Mouse (Mus musculus) limb, embryonic 11.5 days (tissue): ENCODE measurements at regions not wholly inside any gene's neighbourhood (a gene's known extent, or its start where the extent isn't known, plus 50 kb on each side); places are given as distances from the start of the nearest gene placed in this dataset.

ENCODE experiments used
- ATAC-seq: fragments of 200-750 bp; cut with Nextera tagmentation; 2 replicates; pipeline ENCODE4 v1.8.0; 2017; ENCODE audit warnings: low read depth; ENCODE audit not compliant: insufficient number of reproducible peaks, low FRiP score, low TSS enrichment
- DNase-seq: peaks from one replicate; pipeline ENCODE4 v3.0.0-alpha.2; 2015; ENCODE audit warnings: low spot score
- H3K27ac ChIP-seq: fragments of 300-500 bp; sonication (generic); replicated peaks from 2 replicates; pipeline ENCODE4 v1.5.1; 2014; ENCODE audit warnings: low read depth, mild to moderate bottlenecking, low read length
- H3K27me3 ChIP-seq: fragments of 300-500 bp; sonication (generic); 2 replicates; pipeline ENCODE4 v1.6.1; 2014; ENCODE audit warnings: mild to moderate bottlenecking, low read length, mixed read lengths; ENCODE audit not compliant: control insufficient read depth, insufficient read depth
- H3K36me3 ChIP-seq: fragments of 300-500 bp; sonication (generic); 2 replicates; pipeline ENCODE4 v1.6.1; 2014; ENCODE audit warnings: mild to moderate bottlenecking, low read length, moderate library complexity, mixed read lengths; ENCODE audit not compliant: control insufficient read depth, insufficient read depth
- H3K4me1 ChIP-seq: fragments of 300-500 bp; sonication (generic); 2 replicates; pipeline ENCODE4 v1.6.1; 2014; ENCODE audit warnings: low read length, mixed read lengths; ENCODE audit not compliant: control insufficient read depth, insufficient read depth
- H3K4me2 ChIP-seq: fragments of 300-500 bp; sonication (generic); 2 replicates; pipeline ENCODE4 v1.6.1; 2014; ENCODE audit warnings: low read depth, mild to moderate bottlenecking, moderate library complexity; ENCODE audit not compliant: severe bottlenecking
- H3K4me3 ChIP-seq: fragments of 300-500 bp; sonication (generic); 2 replicates; pipeline ENCODE4 v1.5.1; 2014; ENCODE audit warnings: low read depth, low read length
- H3K9ac ChIP-seq: fragments of 300-500 bp; sonication (generic); 2 replicates; pipeline ENCODE4 v1.6.1; 2014; ENCODE audit warnings: mild to moderate bottlenecking, low read length
- H3K9me3 ChIP-seq: fragments of 300-500 bp; sonication (generic); 2 replicates; pipeline ENCODE4 v1.6.1; 2016; ENCODE audit warnings: low read length; ENCODE audit not compliant: control insufficient read depth
- WGBS: fragments of 180-500 bp; shearing (Covaris S2); extraction: QIAGEN DNeasy Blood & Tissue Kit; methylation state at CpG from one replicate; pipeline ENCODE4 v1.1.7; 2014; 5-methylcytosine and 5-hydroxymethylcytosine counted together

DNA sequence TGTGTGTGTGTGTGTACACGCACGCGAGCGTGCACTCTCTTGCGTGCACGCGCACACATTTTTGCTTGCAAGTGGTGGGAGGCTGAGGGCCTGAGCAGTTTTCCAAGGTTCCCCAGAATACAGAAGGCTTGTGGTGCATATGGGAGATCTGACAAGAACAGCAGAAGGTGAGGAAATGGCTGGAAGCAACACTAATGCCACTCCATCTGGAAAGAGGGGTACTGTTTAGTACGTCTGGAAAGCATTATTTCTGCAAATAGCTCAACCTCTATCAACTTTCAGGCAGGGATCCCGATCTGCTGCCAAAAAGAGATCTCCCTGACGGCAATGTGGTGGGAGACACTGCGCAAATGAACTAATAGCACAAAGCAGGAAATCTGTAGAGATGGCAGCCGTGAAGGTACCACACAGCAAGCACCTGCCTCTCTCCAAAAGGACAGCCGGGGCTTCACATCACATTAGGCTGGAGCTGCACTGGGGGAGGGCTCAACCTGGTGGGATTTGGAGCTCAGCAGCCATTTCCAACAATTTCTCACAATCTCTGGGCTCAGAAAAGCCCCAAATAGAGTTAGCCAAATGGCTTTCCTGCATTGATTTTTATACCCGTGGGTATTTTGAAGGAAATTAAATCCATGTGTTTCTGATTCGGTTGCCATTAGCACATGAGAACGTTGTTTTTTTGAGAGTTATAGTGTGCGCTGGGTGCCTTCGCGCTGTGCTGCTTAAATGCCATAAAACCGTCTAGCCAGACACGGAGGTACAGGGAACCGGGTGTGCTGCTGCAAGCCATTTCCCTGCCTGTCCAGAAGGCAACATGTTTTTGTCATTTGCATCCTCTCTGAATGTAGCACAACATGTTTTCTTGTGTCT is 780.6 kb upstream of the Car8 start:
- peak; percentile 79 for ATAC-seq

DNA sequence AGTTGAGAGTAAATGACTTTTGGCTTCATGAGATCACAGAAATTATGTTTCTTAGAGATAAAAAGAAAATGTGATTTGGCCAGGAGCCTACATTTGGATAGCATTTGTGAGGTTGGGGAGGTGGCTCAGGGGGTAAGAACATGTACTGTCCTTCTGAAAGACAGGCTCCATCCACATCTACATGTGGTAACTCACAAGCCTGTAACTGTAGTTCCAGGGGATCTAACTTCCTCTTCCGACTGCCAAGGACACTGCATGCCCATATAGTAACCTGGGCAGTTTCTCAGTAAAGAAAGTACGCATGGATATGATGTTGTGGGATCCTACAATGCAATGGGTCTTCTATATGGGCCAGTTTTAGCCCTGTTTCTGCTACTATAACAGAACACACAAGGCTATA is 779.4 kb upstream of the Car8 start:
- Histone ChIP-seq H3K9me3 (no peaks in the 10 kb centered on the region), H3K4me2 (no peak overlapping the region), H3K4me1 (peaks cover 20% of the 10 kb centered on the region), H3K27ac (no peak overlapping the region), H3K27me3 (no peaks in the 10 kb centered on the region), H3K36me3 (no peaks in the 10 kb centered on the region), H3K9ac (no peak overlapping the region), H3K4me3 (no peak overlapping the region)
- DNase-seq (no peak), ATAC-seq (no peak)
- 86% methylated on average over 2 of the region's 2 CpGs for WGBS

More for the DNA sequence above, 780.6 kb upstream of the Car8 start:
- peak; percentile 66 for DNase-seq
- peaks cover 20% of the 10 kb centered on the region for H3K4me1 ChIP-seq
- H3K4me3 ChIP-seq, result no peak overlapping the region
- no peaks in the 10 kb centered on the region for H3K36me3 ChIP-seq
- 0 out of 2 replicates have a peak, but pooled peaks cover 3% of the 10 kb centered on the region for H3K27me3 ChIP-seq
- H3K9me3 ChIP-seq, result no peaks in the 10 kb centered on the region
- H3K4me2 ChIP-seq, result no peak overlapping the region
- 34% methylated on average over 22 of the region's 22 CpGs for WGBS
- H3K27ac ChIP-seq, result no peak overlapping the region
- H3K9ac ChIP-seq, result no peak overlapping the region

- peaks cover 4% of the 10 kb centered on the region; the same call in 1 of the 2 replicates for H3K27me3 ChIP-seq
Observed at GRCm38 (mm10) chr4:9016504-9017040, 777.7 kb upstream of the Car8 start.

DNA sequence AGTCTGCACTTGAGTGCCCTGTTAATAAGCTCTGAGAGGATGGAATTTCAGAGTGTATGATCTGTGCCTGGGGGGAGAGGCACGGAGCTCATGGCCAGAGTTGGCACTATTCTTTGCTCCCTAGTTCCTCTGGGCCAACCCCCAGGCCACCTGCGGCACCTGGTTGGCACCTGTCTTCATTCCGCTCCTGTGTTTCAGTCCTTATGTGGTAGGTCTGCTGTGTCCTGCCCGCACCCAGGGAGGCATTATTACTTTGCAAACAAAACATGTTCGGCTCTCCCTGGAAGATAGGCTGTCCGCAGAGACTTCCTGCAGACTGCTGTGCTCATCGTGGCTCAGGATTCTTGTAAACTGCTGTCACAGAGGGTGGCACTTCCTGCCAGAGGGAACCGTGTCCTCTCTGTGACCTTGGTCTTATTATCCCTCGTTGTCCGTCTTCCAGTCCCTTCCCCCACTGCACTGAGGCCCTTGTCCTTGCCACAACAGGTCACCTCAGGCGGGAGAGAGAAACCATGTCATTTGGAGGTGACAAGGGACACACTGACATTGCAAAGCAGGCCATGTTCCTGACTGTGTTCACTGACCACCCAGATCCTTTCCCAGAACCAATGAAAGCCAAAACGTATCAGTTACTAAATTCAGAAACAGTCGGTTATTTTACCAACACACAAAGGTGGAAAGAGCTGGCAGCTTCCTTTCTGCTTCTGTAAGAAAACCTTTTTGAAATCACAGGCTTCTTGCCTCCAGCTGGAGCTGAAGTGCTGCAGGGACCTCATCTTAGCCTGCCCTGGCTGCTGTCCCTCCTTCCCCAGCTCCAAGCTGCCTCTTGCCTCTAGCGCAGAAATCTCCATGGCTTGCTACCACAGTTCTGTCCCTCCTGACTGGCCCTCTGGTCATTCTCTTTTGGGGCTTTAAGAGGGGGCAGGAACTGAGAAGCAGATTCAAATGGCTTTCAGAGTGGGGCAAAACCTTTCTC is 777.0 kb upstream of the Car8 start:
- no peak overlapping the region for H3K4me2 ChIP-seq
- peaks cover 22% of the 10 kb centered on the region for H3K4me1 ChIP-seq
- H3K36me3 ChIP-seq, result no peaks in the 10 kb centered on the region
- H3K27me3 ChIP-seq, result peaks cover 4% of the 10 kb centered on the region; the same call in 1 of the 2 replicates
- 17% methylated on average over 14 of the region's 14 CpGs for WGBS
- DNase-seq, result no peak
- H3K4me3 ChIP-seq, result no peak overlapping the region
- H3K27ac ChIP-seq, result no peak overlapping the region
- no peak overlapping the region for H3K9ac ChIP-seq
- ATAC-seq, result no peak
- no peaks in the 10 kb centered on the region for H3K9me3 ChIP-seq

More at GRCm38 (mm10) chr4:9016504-9017040, 777.7 kb upstream of the Car8 start:
- no peak overlapping the region for H3K4me2 ChIP-seq
- no peak for ATAC-seq
- no peak for DNase-seq
- no peaks in the 10 kb centered on the region for H3K36me3 ChIP-seq
- no peak overlapping the region for H3K4me3 ChIP-seq
- WGBS, result 81% methylated on average over 9 of the region's 9 CpGs
- H3K4me1 ChIP-seq, result peaks cover 20% of the 10 kb centered on the region
- H3K9ac ChIP-seq, result no peak overlapping the region
- H3K27ac ChIP-seq, result no peak overlapping the region
- no peaks in the 10 kb centered on the region for H3K9me3 ChIP-seq

GRCm38 (mm10) chr4:9014986-9015385 is 776.1 kb upstream of the Car8 start:
- peaks cover 4% of the 10 kb centered on the region; the same call in 1 of the 2 replicates for H3K27me3 ChIP-seq
- no peak overlapping the region for H3K4me2 ChIP-seq
- peaks cover 20% of the 10 kb centered on the region for H3K4me1 ChIP-seq
- 49% methylated on average over 4 of the region's 4 CpGs for WGBS
- DNase-seq (no peak), ATAC-seq (no peak)
- H3K4me3 ChIP-seq, result no peak overlapping the region
- H3K9ac ChIP-seq, result no peak overlapping the region
- H3K27ac ChIP-seq, result no peak overlapping the region
- no peaks in the 10 kb centered on the region for H3K36me3 ChIP-seq
- no peaks in the 10 kb centered on the region for H3K9me3 ChIP-seq

- 76% methylated on average over 9 of the region's 9 CpGs for WGBS
- Histone ChIP-seq H3K9ac (no peak overlapping the region), H3K27me3 (peaks cover 4% of the 10 kb centered on the region; the same call in 1 of the 2 replicates), H3K27ac (no peak overlapping the region), H3K36me3 (no peaks in the 10 kb centered on the region), H3K4me1 (peaks cover 14% of the 10 kb centered on the region), H3K9me3 (no peaks in the 10 kb centered on the region), H3K4me2 (no peak overlapping the region), H3K4me3 (no peak overlapping the region)
- DNase-seq (no peak), ATAC-seq (no peak)
Observed at GRCm38 (mm10) chr4:9012787-9013186, 773.9 kb upstream of the Car8 start.

DNA sequence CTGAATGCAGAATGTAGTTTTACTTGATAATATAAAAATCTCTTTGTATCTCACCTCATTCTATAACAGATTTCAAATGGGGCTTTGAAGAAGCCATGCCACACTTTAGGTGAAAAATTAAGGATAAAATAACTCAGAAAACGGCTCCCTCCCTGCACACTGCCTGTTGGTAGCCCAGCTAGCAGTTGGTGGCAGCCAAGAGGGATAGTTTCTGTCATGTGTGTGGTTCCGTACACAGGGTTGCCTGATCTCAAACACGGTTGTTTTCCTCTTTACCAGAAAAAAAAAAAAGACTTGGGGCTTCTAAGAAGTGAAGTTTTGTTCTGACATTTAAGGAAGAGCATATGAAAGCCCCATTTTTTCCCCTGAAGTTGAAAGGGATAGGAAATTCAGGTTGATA is 773.1 kb upstream of the Car8 start:
- Histone ChIP-seq H3K36me3 (no peaks in the 10 kb centered on the region), H3K9me3 (no peaks in the 10 kb centered on the region), H3K27me3 (peaks cover 4% of the 10 kb centered on the region; the same call in 1 of the 2 replicates), H3K4me3 (no peak overlapping the region), H3K27ac (no peak overlapping the region), H3K9ac (no peak overlapping the region), H3K4me2 (no peak overlapping the region), H3K4me1 (peaks cover 14% of the 10 kb centered on the region)
- DNase-seq (no peak), ATAC-seq (no peak)
- WGBS, result 62% methylated on average over 3 of the region's 3 CpGs

DNA sequence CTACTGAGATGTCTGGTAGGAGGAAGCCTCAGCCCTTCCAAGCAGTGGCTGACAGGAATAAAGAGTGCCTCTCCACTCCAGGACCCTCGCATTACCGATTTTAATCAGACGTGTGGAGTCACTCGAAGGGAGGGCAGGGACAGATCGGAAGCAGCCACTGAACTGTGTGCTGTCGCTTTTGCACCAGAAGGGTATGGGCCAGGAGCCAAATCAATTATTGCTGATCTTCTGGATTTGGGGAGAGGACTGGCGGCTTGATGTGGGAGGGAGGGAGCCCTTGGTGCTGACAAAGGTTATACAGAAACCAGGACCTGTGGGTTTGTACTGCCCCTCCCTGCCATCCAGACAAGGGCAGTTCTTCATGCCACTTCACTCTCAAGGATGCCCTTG is 772.3 kb upstream of the Car8 start:
- Histone ChIP-seq H3K9ac (no peak overlapping the region), H3K27me3 (peaks cover 4% of the 10 kb centered on the region; the same call in 1 of the 2 replicates), H3K4me3 (no peak overlapping the region), H3K4me1 (peaks cover 11% of the 10 kb centered on the region), H3K27ac (no peak overlapping the region), H3K4me2 (no peak overlapping the region; the same call in 1 of the 2 replicates), H3K9me3 (no peaks in the 10 kb centered on the region), H3K36me3 (no peaks in the 10 kb centered on the region)
- ATAC-seq, result no peak
- 16% methylated on average over 7 of the region's 7 CpGs for WGBS
- DNase-seq, result no peak
